Mouse (Mus musculus) 3T3-L1 (cell line): ENCODE results near the gene Igfbp2.

Experiments used
- DNase-seq: peaks from one replicate; pipeline ENCODE4 v3.0.0-alpha.2; 2015; ENCODE audit warnings: low read depth, low spot score

Igfbp2 gene

DNA sequence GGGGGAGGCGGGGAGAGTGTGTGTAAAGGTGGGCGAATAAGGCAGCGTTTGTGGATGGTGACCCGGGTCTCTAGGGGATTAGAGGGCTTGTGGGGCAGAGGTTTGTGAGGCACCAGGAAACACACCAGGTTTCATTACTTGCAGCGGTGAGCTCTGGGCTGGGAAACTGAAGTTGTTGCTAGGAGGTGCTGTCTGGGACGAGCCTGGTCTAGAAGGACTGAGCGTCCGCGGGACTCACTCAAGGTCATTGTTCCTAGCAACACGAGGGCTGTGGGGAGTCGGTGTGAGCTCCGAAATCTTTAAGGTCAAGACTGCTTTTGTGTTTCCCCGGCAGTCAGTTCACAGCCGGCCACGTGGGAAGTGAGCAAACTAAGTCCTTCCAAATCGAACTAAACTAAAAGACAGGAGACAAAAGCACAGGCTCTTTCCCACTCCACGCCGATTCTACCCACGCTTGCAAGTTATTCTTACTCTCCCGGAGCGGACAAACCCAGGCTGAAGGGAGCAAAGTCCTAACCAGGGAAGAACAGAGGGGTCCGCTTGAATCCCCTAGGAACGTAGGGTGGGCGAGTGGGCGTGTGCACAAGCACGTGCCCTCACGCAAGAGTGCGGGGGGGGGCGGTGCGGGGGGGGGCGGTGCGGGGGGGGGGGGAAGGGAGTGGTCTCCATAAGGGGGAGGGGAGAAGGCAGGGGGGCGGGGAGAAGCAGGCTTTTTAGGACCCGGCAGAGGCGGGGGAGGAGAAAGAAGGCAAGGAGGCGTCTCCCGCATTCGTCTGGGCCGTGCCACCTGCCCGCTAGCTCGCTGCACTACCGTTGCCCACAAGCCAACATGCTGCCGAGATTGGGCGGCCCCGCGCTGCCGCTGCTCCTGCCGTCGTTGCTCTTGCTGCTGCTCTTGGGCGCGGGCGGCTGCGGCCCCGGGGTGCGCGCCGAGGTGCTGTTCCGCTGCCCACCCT lies at the start of gene Igfbp2:
Gene Igfbp2 (plus strand): TSS at position 753 of the 956 bp plus-strand sequence.
- no peak for DNase-seq

DNA sequence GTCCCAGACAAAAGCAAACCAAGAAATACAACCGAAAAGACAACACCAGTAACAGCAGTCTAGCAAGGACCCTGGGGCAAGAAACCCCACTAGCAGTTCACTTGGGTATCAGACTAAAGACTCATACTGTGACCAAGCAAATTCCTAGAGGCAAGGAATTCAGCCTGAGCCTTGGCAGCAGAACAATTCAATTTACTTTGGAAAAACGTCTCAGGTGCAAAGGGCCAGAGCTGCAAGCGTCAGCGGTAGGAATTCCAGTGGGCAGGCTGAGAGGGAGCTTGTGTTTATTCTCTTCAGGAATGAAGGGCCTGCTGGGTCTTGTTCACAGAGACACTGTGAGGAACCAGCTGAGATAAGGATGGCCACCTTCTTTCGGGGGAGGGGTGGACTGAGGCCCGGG lies 45.5 kb upstream of the Igfbp2 start:
- DNase-seq: no peak

DNA sequence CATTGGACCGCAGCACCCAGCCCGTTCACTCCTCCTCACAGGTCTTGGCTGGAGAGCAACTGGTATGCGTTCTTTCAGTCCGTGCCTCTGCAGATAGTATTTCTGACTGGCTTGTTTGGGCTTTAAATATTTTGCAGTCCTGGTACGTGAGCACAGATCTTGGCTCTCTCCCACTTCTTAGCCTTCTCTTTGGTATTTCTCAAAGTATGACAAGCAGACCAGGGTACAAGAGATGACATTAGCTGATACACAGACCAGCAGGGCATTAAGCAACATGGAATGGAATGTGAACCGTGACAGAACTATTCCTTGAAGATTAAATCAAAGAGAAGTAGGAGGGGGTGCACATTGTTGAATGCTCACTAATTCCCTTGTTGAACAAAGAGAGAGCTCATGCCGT lies 43.6 kb upstream of the Igfbp2 start:
- DNase-seq: peak; percentile 10

DNA sequence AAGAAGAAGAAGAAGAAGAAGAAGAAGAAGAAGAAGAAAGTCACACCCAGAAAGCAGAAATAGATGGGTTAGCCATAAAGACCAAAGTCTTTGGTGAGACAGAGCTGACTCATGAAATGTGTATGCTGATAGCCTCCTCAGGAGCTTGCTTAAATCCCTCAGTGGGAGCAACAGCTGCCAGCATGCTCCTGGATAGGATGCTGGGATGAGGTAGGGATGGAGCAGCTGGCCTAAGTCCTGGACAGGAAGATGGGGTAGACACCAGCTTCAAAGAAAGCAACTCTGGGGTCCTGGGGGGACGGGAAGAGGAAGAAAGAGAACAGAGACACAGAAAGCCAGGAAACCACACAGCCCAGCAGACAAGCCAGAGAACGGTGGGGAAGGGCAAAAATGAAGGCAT lies 41.0 kb upstream of the Igfbp2 start:
- DNase-seq: no peak

DNA sequence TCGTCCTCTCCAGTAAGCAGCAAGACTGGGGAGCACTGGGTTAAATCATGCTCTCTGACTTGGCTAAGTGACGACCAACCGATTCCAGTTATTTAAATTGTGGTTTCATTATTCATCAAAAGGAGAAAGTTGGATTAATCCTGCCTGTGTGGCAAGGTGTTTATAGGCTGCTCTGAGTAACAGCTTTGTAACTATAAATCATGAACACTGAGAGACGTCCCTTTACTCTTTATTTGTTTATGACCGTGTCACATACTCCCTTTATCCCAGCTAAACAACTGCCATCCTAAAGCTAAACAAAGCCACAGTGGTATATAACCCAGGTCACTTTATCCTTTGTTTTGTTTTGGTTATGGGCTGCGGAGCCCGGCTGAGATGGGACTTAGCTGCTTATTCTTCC lies 40.3 kb upstream of the Igfbp2 start:
- no peak for DNase-seq

DNA sequence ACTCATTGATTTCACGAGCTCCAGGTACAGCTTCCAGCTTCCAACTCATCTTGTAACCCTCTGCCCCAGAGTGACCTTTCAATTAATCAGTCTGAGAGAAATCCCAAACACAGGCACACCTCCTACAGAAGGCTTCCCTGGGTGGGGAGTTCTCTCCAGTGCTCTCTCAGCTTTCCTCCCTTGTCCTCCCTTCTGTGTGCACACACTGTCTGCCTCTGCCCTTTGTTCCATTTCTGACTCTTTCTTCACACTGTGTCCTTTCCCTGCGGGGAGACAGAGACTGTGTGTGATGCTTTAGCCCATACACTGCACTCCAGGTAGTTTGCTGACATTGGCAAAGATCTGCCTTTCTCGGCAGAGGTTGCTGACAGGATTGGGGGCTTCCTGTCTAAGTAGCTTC lies 33.6 kb upstream of the Igfbp2 start:
- no peak for DNase-seq

DNA sequence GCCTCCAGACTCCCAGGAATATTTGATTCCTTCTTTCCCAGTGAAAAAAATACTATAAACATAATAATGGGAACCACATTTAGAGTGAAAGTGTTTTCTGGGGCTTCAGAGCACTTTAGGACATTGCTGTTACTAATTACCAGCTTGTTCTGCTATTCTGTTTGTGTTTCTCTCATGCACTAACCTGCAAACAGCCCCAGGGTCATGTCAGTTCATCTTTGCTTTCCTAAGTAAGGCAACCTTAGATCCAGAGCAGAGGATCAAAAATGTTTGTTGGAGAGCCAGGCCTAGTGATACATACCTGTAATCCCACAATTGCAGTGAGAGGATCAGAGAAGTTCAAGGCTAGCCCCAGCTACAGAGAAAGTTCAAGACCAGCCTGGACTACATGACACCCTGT lies 32.6 kb upstream of the Igfbp2 start:
- no peak for DNase-seq

DNA sequence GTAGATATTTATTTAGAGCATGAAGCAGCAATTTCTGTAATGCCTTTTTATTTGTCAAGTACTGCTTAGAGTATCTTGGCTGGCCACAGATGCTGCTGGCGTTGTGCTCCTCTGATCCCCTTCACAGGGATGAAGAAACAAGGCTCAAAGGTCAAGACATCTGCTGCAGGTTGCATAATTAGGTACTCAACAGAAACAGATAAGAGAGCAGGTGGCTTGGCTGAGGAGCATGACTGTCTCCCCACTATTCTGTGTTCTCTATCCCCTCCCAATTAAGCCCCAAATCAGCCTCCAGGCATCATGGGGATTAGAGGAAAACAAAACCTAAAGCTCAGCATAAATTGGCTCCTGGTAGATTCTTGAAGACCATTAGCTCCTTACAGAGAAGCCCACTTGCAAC lies 32.0 kb upstream of the Igfbp2 start:
- DNase-seq: no peak

DNA sequence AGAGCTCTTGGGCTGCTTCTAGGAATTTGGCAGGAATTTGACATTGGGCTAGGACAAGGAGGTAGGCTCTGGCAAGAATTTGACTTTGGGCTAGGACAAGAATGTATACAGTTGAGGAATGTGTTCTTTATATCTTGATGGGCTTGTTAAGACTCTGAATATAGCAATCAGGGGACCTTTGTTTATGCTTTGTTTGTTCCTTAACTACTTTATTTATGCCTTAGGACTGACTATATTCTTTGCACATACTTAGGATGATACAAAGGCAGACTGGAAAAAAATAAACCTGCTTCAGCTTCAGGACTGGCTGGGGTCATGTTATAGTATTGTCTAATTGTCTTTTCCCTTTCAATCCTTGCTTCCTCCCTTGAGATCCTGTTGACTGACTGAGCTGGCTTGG lies 31.1 kb upstream of the Igfbp2 start:
- no peak for DNase-seq

DNA sequence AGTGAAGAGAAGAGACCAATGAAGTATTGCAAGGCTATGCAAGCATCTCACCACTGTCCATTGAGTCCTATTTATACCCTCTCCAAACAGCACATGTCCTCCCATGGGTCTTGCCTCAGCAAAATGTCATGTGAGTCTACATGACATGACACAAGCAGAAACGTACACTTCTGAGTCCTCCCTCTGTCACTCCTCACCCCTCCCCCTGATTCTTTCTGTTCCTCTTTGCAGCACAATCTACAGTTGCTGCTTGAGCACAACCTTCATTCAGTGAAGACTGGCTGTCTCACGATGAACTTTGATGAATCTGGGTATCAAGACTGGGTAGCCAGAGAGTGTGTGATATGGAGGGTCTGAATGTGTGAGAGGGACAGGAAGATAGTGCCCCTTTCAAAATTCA lies 28.2 kb upstream of the Igfbp2 start:
- no peak for DNase-seq

DNA sequence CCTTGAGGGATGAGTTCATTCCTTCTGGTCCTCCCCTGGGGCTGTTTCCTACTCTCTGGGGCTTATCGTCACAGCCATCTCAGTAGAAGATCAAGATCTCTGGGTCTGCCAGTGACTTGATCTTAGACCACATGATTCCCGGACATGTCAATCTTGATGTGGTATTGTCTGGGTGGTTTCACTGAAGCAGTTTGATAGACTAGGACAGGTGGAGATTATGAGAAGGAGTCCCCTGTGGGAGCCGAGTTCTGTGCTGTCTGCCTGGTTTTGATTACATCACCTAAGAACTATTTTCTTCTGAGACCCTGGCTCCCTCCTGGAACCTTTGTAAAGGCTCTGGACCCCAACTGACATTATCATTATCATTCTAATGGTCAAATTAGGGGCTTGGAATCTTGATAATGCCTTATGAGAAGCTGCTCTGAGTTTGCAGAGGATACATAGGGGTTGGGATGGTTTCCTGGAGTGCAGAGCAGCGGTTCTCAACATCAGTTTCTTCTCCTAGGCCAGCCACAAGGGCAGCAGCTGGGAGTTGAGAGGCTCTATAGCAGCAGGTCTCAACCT lies 27.1 kb upstream of the Igfbp2 start:
- DNase-seq: no peak

DNA sequence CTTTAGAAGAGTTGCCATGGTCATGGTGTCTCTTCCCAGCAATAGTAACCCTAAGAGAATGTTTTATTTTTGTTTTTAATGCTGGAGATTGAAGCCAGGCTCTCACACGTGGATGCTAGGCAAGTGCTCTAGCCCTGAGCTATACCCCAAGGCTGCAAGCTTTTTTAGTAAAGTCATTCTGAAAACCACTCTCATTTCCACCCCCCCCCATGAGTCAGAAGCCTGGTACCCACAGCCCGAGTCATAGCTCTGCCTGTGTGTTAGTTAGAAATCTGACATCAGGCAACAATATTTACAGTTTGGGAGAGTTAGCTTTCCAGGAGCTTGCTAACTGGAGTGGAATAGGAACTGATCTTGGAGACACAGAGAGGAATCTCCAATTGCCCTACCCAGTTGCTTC lies 25.9 kb upstream of the Igfbp2 start:
- DNase-seq: peak; percentile 12

DNA sequence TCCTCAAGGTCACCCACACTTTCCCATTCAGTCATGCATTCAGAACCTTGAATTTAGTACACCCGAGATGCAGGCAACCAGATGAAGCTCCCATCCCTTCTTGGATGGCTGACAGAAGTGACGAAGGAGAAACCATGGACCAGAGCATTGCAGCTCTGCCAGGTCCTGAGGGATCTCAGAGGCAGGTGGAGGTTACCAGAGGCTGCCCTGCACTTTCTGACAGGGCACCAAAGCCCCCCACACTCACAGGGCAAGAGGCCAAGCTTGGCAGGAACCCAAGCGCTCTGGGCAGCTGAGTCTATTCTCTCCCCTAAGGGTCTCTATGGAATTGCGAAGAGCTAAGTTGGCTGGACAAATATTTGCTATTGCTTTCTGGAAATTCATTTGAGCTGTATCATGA lies 20.3 kb upstream of the Igfbp2 start:
- no peak for DNase-seq

DNA sequence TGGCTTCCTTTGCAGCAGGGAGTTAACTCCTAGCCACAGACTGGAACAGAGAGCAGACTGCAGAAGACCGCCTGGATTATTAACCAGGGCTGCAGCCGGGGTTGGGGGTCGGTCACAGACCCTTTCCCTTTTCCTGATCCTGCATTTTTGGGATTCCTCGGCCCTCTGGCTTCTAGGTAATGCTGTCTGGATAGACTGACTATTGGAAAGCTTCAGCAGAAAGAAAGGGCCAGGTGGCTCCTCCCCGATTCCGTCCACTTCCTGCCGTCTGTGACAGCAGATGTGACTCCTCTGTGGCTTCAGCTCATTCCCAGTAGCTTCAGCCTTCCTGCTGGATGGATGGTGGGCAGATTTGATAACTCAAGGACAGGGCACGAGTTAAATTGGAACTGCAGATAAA lies 19.3 kb upstream of the Igfbp2 start:
- DNase-seq: no peak

DNA sequence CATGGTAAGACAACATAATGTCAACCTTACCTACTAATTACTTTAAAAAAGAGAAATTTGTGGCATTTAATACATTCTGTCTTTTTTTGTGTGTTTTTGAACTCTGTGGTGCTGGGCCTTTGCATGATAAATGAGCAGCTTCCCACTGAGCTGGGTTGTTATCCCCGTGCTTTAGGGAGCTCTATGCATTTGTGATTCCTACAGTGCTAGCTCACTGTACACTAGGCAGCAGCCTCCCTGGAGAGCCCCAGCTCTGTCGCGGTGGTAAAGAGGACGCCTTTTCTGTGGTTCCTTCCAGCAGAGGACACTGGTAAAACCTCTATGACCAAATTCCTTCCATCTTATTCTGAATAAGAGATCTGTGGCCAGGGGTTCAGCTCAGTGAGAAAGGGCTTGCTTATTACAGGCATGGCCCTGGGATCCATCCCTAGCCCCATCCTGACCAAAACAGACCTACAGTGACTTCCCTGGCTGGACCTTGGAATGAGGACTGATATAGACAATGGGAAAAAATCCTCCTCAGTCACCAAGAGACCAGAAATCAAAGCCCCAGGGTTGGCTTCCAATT lies 18.7 kb upstream of the Igfbp2 start:
- DNase-seq: no peak

DNA sequence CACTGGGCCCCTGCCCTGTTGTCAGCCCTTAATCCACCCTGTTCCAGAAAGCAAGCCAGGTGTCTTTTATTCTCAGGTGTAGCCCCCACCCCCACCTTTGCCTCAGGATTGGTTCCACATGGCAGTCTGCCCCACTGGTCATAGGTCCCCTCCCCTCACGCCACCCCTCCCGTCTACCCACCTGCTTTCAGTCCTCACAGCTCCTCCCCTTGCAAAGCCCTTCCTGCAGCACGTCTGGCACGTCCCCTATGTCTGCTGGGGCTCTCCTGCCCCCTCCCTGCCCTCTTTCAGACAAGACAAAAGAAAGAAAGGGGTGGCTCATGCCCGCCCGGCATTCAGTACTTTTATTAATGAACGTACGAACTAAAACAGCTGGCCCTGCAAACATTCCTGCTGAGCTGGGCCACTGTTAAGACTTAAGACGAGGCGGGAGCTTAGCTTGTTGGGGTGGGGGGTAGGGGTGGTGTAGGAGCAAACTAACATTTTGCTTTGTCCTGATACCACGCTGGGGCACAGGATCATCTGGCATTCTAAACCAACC lies 18.2 kb upstream of the Igfbp2 start:
- no peak for DNase-seq

DNA sequence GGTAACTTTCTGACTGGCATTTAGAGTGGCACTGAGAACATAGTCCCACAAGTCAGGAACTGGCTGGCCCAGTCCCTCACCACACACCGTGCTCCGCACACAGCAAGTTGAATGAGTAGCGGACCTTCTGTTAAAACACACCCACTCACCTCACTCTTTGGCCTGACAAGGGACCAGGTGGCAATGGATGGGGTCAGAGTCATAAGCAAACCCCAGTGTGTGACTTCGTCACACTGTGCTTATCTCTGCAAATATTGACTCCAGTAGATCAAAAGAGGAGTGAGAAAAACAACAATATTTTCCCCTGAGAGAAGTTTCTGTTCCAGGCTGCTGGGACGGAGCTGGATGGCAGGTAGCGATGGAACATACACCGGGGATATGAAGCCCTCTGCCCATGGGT lies 15.0 kb upstream of the Igfbp2 start:
- DNase-seq: no peak

DNA sequence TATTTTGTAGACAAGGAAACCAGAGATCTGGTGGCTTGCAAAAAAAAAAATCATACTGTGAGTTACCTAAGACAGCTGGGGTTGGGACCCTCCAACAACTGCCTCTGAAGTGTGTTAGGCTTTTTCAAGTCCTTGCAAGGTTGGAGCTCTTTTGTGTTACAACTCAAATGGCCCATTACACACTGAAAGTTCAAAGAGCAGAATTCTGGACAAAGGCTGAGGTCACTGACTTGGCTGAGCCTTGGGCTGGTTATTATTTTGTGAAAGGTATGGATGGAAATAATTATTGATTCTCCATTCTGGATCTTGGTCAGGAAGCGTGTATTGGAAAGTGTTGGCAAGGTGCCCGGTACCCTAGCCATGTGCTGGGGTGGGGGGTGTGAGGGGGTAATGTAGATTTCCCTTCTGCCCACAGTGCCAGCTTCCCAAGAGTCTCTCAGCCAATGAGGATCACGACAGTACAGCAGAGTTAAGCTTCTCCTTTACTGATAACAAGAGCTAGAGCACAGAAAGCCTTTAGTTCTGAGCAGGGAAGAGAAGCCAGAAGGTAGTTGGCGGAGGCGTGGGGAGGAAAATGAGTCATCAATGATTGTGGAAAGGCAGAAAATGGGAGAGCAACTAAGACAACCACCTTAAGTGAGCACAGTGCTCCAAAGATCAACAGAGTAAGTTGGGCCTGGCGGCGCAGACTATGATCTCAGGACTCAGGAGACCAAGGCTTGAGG lies 14.2 kb upstream of the Igfbp2 start:
- DNase-seq: no peak

DNA sequence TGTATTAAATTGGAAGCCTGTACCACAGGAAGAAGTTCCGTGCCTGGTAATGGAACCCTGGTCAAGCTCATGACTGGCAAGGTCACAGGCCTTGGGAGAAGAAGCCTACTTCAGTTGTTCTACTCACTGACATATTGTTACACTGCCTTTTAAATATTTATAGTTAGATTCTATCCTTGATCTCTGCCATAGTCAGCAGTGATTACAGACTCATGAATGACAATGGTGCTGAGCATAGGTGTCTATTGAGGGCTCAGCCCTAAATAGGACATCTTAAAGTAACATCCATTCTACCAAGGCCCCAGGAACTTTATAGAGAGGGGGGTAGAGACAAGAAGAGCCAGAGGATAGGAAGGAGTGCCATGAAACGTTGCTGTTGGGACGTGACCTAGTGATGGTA lies 13.2 kb upstream of the Igfbp2 start:
- no peak for DNase-seq

DNA sequence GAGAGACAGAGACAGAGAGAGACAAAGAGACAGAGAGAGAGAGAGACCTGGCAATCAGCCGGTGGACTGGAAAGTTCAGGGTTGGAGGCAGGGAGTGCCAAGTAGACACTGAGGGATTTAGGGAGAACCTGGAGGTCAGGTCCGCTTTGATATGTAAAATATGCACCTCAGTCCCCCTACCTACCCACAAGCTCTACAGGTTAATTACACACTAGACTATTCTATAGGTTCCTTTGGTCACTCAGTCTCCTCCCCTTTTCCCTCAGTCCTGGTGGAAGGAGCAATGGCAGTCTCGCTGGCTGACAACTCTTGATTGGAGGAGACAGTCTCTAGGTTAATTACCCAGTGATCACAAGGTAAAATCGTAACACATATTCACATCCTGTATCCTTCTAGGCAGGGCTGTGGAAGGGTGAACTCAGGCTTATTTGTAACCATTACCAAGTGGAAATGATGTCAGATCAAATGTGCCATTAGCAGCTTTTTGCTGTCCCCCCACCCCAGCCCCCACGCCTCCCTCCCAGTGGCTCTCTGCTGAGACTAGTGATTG lies 11.1 kb upstream of the Igfbp2 start:
- DNase-seq: no peak

DNA sequence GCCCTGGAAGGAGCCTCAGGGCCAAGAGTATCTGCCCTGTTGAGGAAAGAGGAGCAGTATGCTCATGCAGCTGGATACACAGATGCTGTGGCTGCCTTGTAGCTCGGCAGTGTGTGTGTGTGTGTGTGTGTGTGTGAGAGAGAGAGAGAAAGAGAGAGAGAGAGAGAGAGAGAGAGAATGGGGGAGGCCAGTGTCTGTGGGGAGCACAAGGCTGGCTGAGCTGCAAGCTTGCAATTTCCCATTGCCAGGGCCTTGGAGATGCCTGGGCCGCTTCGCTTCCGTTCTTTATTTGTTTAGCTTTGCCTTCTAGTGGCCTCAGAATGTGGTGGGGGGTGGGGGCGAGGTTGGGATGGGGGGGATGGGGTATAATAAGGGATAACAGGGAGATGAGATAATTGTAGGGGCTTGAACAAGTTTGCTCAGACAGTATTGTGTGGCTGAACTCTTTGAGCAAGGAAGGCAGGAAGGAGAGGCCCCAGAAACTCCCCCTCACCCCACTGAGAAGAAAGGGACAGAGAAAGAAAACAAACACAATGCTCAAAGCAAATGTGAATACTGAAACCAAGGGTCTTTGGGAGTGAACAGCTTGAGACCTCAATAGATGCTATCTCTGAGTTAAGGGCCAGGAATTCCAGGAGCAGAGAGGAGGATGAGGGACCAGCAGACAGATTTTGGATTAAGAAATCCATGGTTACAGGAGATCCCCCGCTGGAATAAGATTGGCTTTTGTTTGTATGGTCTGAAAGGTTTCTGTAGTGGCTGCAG lies 10.5 kb upstream of the Igfbp2 start:
- no peak for DNase-seq
